Mouse (Mus musculus): ENCODE data around the gene Serpinb6a.

GRCm38 (mm10) chr13:34040091-34040490 lies 37.5 kb upstream of the Serpinb6a start:
- TF ChIP-seq POLR2A (IDR thresholded peaks at IDR 0.05; ENCODE audit: low read depth, low read length) (no peak), CTCF (IDR thresholded peaks at IDR 0.05; ENCODE audit: extremely low read depth, insufficient read length, insufficient replicate concordance, low read depth, low read length) (no peak)

Data from small intestine, adult 2 months (tissue).